Mouse (Mus musculus) MEL (cell line): ENCODE measurements around the gene Slc4a3. TPM values are rescaled to one million over a fixed set of nuclear protein-coding genes. Genes with fewer than 3 reads are reported as not detected.

Experiments
- DNase-seq: peaks from one replicate; pipeline ENCODE4 v3.0.0; 2011; ENCODE audit warnings: low read depth, low spot score
- H3K27ac ChIP-seq: 2 replicates; pipeline ENCODE4 v1.5.1; 2012; ENCODE audit warnings: low read depth, mild to moderate bottlenecking, control low read depth, low read length, moderate library complexity; ENCODE audit not compliant: control insufficient read depth
- H3K27me3 ChIP-seq, 2 experiments: fragments of 150-350 bp in 1 of 2; sonication (generic) in 1 of 2; 2 replicates each; pipeline ENCODE4 v1.6.1; 2012; ENCODE audit warnings: low read length in 2 of 2, mild to moderate bottlenecking in 2 of 2, improper control_type of control experiment in 1 of 2, moderate library complexity in 1 of 2; ENCODE audit not compliant: insufficient read depth in 2 of 2, control insufficient read depth in 1 of 2
- H3K36me3 ChIP-seq, 2 experiments: 2 replicates each; pipeline ENCODE4 v1.6.1; 2012 to 2014; ENCODE audit warnings: low read length in 2 of 2, improper control_type of control experiment in 1 of 2, inconsistent platforms in 1 of 2, mild to moderate bottlenecking in 1 of 2; ENCODE audit not compliant: insufficient read depth in 2 of 2, control insufficient read depth in 1 of 2
- H3K4me1 ChIP-seq, 2 experiments: fragments of 150-350 bp in 1 of 2; sonication (generic) in 1 of 2; 2 replicates each; pipeline ENCODE4 v1.6.1; 2012; ENCODE audit warnings: low read length in 2 of 2, improper control_type of control experiment in 1 of 2, mild to moderate bottlenecking in 1 of 2; ENCODE audit not compliant: insufficient read depth in 2 of 2, control insufficient read depth in 1 of 2
- H3K4me3 ChIP-seq, 2 experiments: fragments of 150-350 bp in 1 of 2; sonication (generic) in 1 of 2; 2 replicates each; pipeline ENCODE4 v1.5.1; 2012; ENCODE audit warnings: low read depth in 2 of 2, low read length in 2 of 2, mild to moderate bottlenecking in 2 of 2, moderate library complexity in 2 of 2, control low read depth in 1 of 2, improper control_type of control experiment in 1 of 2; ENCODE audit not compliant: control insufficient read depth in 1 of 2, insufficient read depth in 1 of 2
- H3K79me2 ChIP-seq: 2 replicates; pipeline ENCODE4 v1.6.1; 2012; ENCODE audit warnings: mild to moderate bottlenecking, low read length, moderate library complexity; ENCODE audit not compliant: control insufficient read depth, poor library complexity, insufficient read depth
- H3K9ac ChIP-seq: 2 replicates; pipeline ENCODE4 v1.6.1; 2012; ENCODE audit warnings: low read depth, mild to moderate bottlenecking, control low read depth, low read length, moderate library complexity; ENCODE audit not compliant: control insufficient read depth, poor library complexity, severe bottlenecking
- H3K9me3 ChIP-seq: fragments of 150-350 bp; sonication (generic); replicated peaks from 2 replicates; pipeline ENCODE4 v1.6.1; 2012; ENCODE audit warnings: mild to moderate bottlenecking, low read length, improper control_type of control experiment, moderate library complexity; ENCODE audit not compliant: insufficient read depth
- BHLHE40 ChIP-seq: IDR thresholded peaks from 2 replicates; pipeline ENCODE4 v1.6.1; 2012; ENCODE audit warnings: low read depth, mild to moderate bottlenecking, inconsistent platforms, low read length, improper control_type of control experiment, borderline replicate concordance
- CHD2 ChIP-seq: IDR thresholded peaks from 2 replicates; pipeline ENCODE4 v1.6.1; 2011; ENCODE audit warnings: low read length, improper control_type of control experiment
- CTCF ChIP-seq, 3 experiments: IDR thresholded peaks in 2 of 3; conservative IDR thresholded peaks in 1 of 3; 2 replicates each; pipeline ENCODE4 v1.5.1; 2011 to 2012; ENCODE audit warnings: low read length in 3 of 3, low read depth in 2 of 3, mild to moderate bottlenecking in 2 of 3, improper control_type of control experiment in 1 of 3, inconsistent platforms in 1 of 3, mixed read lengths in 1 of 3, moderate library complexity in 1 of 3; ENCODE audit not compliant: control insufficient read depth in 1 of 3, insufficient read depth in 1 of 3, poor library complexity in 1 of 3, severe bottlenecking in 1 of 3
- ETS1 ChIP-seq: IDR thresholded peaks from 2 replicates; pipeline ENCODE4 v1.6.1; 2012; ENCODE audit warnings: low read depth, mild to moderate bottlenecking, inconsistent platforms, low read length, improper control_type of control experiment, moderate library complexity
- GABPA ChIP-seq: IDR thresholded peaks from 2 replicates; pipeline ENCODE4 v1.6.1; 2012; ENCODE audit warnings: low read depth, mild to moderate bottlenecking, inconsistent platforms, low read length, improper control_type of control experiment, moderate library complexity
- MAFK ChIP-seq: IDR thresholded peaks from 2 replicates; pipeline ENCODE4 v1.6.1; 2011; ENCODE audit warnings: low read depth, mild to moderate bottlenecking, low read length, improper control_type of control experiment, borderline replicate concordance
- MAX ChIP-seq: IDR thresholded peaks from 2 replicates; pipeline ENCODE4 v1.6.1; 2011; ENCODE audit warnings: low read length, improper control_type of control experiment
- MAZ ChIP-seq: IDR thresholded peaks from 2 replicates; pipeline ENCODE4 v1.6.1; 2012; ENCODE audit warnings: low read depth, mild to moderate bottlenecking, inconsistent platforms, low read length, improper control_type of control experiment
- MYC ChIP-seq: IDR thresholded peaks from 2 replicates; pipeline ENCODE4 v1.6.1; 2011; ENCODE audit warnings: low read depth, mild to moderate bottlenecking, low read length, improper control_type of control experiment, moderate library complexity
- RCOR1 ChIP-seq: IDR thresholded peaks from 2 replicates; pipeline ENCODE4 v1.6.1; 2012; ENCODE audit warnings: low read depth, mild to moderate bottlenecking, inconsistent platforms, low read length, improper control_type of control experiment
- SIN3A ChIP-seq: IDR thresholded peaks from 2 replicates; pipeline ENCODE4 v1.6.1; 2012; ENCODE audit warnings: low read length, improper control_type of control experiment, inconsistent platforms
- USF1 ChIP-seq: IDR thresholded peaks from 2 replicates; pipeline ENCODE4 v1.6.1; 2014; ENCODE audit warnings: low read depth, mild to moderate bottlenecking, inconsistent platforms, low read length, improper control_type of control experiment, moderate library complexity
- ZC3H11A ChIP-seq: IDR thresholded peaks from 2 replicates; pipeline ENCODE4 v1.6.1; 2012; ENCODE audit warnings: low read depth, mild to moderate bottlenecking, inconsistent platforms, low read length, improper control_type of control experiment
- ZKSCAN1 ChIP-seq: IDR thresholded peaks from 2 replicates; pipeline ENCODE4 v1.6.1; 2012; ENCODE audit warnings: low read depth, mild to moderate bottlenecking, inconsistent platforms, low read length, improper control_type of control experiment, moderate library complexity
- polyA plus RNA-seq, 2 experiments: library from polyadenylated mRNA; stranded (reverse) in 1 of 2; unstranded in 1 of 2; fragments of >175 nt in 1 of 2; fragments of >200 nt in 1 of 2; gene quantifications; 2 replicates each; pipeline versions ENCODE4 v1.2.1 to v1.2.4; 2012; ENCODE audit warnings: low replicate concordance in 2 of 2, low read depth in 1 of 2; ENCODE audit not compliant: insufficient read length in 2 of 2, insufficient read depth in 1 of 2, missing spikeins in 1 of 2
- total RNA-seq: library from RNA; depleted of rRNA; stranded (reverse); fragments of 300-350 nt; gene quantifications from 2 replicates; pipeline ENCODE4 v1.2.3, GENCODE M21; 2012

Gene Slc4a3
- total and polyA plus RNA-seq, 3 experiments, result not detected

GRCm38 (mm10) chr1:75570403-75570802 is 24.3 kb downstream of the Slc4a3 start:
- TF ChIP-seq ZC3H11A (no peak), GABPA (no peak), MAZ (no peak), CTCF (IDR thresholded peaks at IDR 0.05 in 2 of 3, conservative IDR thresholded peaks at IDR 0.05 in 1 of 3; ENCODE audit: control insufficient read depth in 1 of 3, insufficient read depth in 1 of 3, low read depth in 2 of 3, low read length in 3 of 3, poor library complexity in 1 of 3, severe bottlenecking in 1 of 3) (no peak), BHLHE40 (no peak), RCOR1 (no peak), MYC (no peak), CHD2 (no peak), MAX (no peak), SIN3A (no peak), MAFK (no peak)
- Histone ChIP-seq H3K4me3 (no peak overlapping the region), H3K4me1 (no peaks in the 10 kb centered on the region), H3K9ac (no peak overlapping the region), H3K9me3 (no peaks in the 10 kb centered on the region), H3K36me3 (no peaks in the 10 kb centered on the region), H3K27me3 (peaks cover 1 to 6% of the 10 kb centered on the region in 2 experiments; a peak in 3 of 4 replicates), H3K79me2 (no peaks in the 10 kb centered on the region), H3K27ac (no peak overlapping the region)
- no peak for DNase-seq

DNA sequence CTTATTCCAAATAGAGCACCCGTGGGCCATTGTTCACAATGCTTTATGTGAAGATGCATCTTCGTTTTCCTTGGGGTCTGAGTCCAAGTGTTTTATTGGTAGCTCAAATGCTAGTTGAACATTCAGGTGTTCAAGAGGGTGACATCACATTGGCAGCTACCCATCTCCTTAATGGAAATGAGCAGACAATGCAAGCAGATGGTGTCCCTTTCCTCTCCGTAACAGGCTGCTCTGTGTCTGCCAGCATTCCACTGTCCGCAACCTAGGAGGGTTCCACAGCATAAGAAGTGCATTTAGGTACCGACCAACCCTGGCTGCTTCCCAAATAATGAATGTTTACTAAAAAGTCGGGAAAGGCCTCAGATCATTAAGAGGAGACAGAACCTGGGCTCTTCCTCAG is 26.7 kb downstream of the Slc4a3 start:
- Histone ChIP-seq H3K9me3 (no peaks in the 10 kb centered on the region), H3K27ac (no peak overlapping the region), H3K9ac (no peak overlapping the region), H3K4me1 (no peaks in the 10 kb centered on the region), H3K4me3 (no peak overlapping the region), H3K79me2 (no peaks in the 10 kb centered on the region), H3K27me3 (peaks cover 1 to 6% of the 10 kb centered on the region in 2 experiments; a peak in 3 of 4 replicates), H3K36me3 (no peaks in the 10 kb centered on the region)
- DNase-seq, result no peak
- no peak for TF ChIP-seq MAZ

DNA sequence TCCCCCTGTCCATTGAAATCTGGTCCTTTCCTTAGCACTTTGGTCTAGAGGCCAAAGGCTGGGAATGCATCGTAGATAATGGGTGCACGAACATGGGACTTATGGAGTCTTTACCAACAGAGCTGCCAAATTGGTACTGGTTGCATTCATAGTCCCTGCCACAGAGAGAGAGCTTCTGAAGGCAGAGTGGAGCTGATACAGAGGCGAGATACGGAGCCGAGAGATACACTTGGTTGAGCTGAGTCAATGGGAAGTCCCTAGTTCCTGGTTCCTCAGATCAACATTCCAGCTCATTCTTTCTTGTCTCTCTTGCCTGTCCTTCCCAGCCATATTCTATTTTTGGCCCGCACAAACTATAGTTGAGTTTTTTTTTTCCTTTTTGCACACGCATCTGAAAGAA is 27.6 kb downstream of the Slc4a3 start:
- TF ChIP-seq ZKSCAN1 (no peak), USF1 (no peak), ETS1 (no peak), CTCF (IDR thresholded peaks at IDR 0.05 in 2 of 3, conservative IDR thresholded peaks at IDR 0.05 in 1 of 3; ENCODE audit: control insufficient read depth in 1 of 3, insufficient read depth in 1 of 3, low read depth in 2 of 3, low read length in 3 of 3, poor library complexity in 1 of 3, severe bottlenecking in 1 of 3) (no peak), GABPA (no peak)
- Histone ChIP-seq H3K27ac (no peak overlapping the region), H3K4me3 (no peak overlapping the region), H3K9ac (no peak overlapping the region), H3K4me1 (no peaks in the 10 kb centered on the region), H3K9me3 (no peaks in the 10 kb centered on the region), H3K27me3 (peaks cover 1 to 6% of the 10 kb centered on the region in 2 experiments; a peak in 3 of 4 replicates), H3K36me3 (no peaks in the 10 kb centered on the region), H3K79me2 (no peaks in the 10 kb centered on the region)
- DNase-seq, result no peak
